Mouse (Mus musculus) erythroblast, embryonic 14.5 days (primary cell): ENCODE measurements around the gene Ntng2.

Source experiments
- GATA1 ChIP-seq: IDR thresholded peaks from 2 replicates; pipeline ENCODE4 v1.6.1; 2012; ENCODE audit warnings: low read length, inconsistent platforms, mixed read lengths
- TAL1 ChIP-seq: IDR thresholded peaks from 3 replicates; pipeline ENCODE4 v1.6.1; 2012; ENCODE audit warnings: low read length, inconsistent platforms, mixed read lengths

- TF ChIP-seq TAL1: no peak
- no peak for TF ChIP-seq GATA1
Observed at GRCm38 (mm10) chr2:29250263-29251094, 2.3 kb downstream of the Ntng2 start.
